Mouse (Mus musculus): ENCODE data around the gene Wbp1l.

Wbp1l gene

DNA sequence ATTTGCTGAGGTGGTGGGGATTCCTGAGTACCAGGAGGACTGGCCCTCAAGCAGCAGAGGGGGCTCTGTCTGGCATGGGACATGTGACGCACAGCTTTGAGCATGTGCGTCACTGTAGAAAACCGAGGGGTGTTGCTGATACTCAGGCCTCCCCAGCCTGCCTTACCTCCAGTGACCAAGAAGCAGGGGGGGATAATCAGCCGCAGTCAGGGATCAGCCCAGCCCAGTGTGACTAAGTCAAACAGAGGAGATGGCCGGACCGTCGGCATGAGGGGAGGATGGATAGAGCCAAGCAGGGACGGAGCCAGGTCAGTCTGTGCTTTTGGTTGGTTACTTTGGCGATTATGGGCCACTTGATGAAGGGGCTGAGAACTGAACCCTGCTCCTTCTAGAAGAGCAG, 32.8 kb downstream of the Wbp1l start:
- DNase-seq (ENCODE audit: low spot score) = no peak

DNA sequence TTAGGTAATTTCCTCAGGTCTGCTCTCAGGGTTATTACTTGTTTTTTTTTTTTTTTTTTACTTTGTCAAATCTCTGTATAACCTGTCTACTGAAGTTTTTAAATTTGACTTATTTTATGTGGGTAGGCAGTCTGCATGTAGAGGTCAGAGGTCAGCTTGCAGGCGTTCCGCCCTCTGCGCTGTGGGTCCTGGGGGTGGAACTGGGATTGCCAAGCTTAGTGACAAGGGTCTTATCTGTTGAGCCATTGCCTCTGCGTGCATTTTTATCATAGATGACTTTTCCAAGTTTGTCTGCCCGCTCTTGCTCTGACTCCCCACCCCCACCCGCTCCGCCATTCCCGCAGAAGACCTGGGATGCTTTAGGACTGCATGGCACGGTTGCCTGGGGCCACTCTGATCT, 36.9 kb downstream of the Wbp1l start:
- no peak for DNase-seq (ENCODE audit: low spot score)

DNA sequence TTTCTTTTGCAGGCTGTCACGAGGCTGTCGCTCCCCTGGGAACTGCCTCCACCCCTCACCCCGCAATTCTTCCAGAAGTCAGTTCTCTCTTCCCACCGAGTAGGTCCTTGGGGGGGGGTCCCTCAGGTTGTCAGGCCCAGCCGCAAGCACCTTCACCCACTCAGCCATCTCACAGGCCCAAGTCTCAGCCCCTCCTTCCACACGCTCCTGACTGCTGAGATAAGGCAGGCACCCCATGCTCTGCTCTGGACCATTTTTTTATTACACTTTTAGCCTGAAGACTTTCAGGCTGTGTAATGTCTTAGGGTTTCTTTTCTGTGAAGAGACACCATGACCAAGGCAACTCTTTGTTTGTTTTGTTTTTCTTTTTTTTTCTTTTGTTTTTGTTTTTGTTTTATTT, 38.7 kb downstream of the Wbp1l start:
- no peak for DNase-seq (ENCODE audit: low spot score)

DNA sequence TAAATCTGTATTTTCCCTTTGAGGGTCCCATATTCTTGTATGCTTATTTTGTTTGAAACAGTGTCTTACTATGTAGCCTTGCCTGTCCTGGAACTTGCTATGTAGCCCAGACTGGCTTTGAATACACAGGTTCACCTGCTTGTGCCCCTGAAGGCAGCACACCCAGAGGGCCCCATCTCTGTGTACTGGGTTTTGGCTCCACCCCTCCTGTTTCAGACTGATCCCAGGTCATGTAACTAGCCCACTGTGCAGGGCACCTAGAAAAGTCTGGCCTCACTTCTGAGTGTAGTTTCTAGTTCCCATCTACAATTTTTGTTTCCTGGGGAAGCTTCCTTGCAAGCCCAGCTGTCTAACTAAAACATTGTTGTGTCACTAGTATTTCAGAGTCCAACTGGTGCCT, 40.2 kb downstream of the Wbp1l start:
- DNase-seq (ENCODE audit: low spot score) = no peak

DNA sequence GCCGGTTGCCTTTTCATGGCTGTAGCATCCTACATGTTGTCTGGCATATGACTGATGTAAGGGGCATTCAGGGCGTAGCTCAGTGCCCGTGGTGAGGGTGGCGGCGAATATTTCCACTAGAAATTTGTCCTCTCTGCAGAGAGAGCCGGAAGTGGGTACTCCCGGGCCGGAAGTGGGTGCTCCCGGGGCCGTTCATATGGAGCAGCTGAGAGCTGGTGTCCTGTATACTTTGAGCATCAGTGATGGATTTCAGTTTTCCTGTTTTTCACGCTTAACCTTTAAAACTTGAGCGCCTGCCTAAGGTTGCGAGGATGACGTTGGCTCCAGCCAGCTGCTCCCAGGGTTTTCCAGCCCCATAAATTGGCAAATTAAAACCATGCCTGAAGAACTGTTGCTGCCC, 40.6 kb downstream of the Wbp1l start:
- no peak for DNase-seq (ENCODE audit: low spot score)

DNA sequence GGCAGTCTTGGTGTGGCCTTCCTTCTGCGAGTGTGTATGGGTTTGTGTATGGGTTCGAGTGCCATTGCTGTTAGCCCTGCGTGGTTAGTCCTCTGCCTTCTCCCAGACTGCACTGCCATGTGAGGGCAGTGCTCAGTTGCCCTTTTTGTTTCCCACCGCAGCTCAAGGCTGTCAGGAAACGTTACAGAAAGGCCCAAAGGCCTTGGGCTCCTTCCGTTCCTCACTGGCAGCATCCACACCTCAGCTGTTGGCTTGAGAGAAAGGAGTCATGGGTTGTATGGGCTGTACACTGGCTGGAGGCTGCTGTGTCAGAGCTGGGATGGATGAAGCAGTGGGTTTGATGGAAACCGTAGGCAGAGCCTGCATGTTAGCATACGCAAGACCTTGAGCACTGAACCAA, 41.9 kb downstream of the Wbp1l start:
- no peak for DNase-seq (ENCODE audit: low spot score)

DNA sequence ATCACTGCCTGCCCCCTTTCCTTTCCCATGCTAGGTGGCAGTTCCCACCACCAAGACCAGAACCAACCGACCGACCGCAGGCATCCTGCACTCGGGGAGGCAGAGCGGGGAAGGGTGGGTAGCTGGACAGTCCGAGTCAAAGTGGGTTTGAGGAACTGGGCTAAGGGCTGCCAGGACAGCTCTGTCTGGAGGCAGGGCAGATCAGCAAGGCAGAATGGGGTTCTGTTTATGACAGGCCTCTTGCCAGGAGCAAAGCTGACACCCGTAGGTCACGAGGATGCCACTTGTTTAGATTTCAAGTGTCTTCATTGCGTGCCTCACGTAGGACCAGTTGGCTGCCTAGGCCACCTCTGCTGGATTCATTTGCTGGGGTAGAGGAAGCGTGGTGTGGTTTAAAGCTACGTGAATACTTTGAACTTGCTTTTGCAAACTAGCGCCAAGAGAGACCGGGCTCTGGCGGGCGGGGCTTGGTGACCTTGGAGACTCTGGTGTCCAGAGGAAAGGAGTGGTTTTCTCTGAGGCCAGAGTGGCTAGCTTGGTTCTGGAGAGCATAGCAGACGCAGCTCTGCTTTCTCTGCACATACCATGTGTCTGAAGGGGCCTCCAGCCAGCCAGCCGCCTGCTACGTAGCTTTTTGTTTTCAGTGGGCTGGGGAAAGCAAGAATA, 42.7 kb downstream of the Wbp1l start:
- no peak for DNase-seq (ENCODE audit: low spot score)

DNA sequence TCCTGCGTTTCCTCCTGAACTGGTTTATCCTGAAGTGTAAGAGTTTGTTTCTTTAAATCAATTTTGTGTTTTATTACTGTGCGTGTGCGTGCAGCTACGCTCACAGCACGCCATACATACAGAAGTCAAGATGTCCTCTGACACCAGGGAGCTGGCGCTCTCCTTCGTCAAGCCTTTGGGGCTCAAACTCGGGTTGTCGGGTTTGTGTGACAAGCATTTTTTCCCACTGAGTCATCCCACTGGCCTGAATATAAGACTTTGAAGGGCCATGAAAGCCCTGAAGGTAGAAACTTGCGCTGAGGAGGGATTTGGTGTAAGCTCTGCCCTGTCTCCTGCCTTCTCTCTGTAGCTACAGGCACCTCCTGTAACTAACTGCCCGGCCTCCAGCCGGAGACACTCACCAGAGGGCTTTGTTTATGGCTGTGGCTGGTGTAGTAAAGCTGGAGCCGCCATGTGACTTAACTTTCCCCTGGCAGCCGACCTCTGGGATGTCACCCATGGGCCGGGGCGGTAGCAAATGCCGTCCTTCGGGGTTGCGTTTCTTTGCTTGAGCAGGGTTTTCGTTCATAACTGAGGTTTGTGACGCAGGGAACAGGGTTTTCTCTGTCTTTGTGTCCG, 43.4 kb downstream of the Wbp1l start:
- DNase-seq (ENCODE audit: low spot score) = no peak

DNA sequence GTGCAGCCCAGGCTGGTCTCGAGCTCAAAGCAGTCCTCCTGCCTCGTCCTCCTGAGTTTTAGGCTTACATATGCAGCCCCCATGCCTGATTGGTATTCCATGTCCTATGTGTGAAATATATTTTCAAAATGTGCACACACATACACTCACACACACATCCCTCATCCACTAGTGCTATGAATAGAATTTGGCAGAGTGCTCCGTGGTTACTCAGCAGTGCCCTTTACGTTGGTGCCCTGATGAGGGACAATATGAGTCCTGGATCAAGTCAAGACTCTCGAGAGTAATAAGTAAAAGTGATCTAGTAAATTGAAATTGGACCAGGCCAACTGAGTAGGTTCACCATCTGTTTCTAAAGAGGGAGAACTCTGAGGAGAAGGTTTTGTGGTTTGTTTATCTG, 44.4 kb downstream of the Wbp1l start:
- DNase-seq (ENCODE audit: low spot score) = no peak

DNA sequence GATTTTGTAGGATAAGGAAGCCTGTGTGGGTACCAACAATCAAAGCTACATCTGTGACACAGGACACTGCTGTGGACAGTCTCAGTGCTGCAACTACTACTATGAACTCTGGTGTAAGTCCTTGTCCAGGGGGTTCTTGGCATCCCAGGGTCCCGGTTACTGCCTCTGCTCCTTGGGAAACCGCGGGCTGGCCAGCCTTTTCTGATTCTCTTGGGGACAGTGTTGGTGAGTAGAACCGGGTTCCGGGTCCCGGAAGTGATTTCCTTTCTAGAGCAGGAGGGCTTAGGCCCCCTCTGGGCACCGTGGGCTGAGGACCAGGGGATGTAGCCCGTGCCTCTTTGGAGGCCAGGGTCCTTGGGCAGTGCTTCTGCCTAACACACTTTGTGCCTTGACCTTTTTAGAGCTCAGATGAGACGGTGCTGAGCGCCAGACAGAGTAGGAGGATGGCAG, 45.5 kb downstream of the Wbp1l start:
- DNase-seq (ENCODE audit: low spot score) = no peak

DNA sequence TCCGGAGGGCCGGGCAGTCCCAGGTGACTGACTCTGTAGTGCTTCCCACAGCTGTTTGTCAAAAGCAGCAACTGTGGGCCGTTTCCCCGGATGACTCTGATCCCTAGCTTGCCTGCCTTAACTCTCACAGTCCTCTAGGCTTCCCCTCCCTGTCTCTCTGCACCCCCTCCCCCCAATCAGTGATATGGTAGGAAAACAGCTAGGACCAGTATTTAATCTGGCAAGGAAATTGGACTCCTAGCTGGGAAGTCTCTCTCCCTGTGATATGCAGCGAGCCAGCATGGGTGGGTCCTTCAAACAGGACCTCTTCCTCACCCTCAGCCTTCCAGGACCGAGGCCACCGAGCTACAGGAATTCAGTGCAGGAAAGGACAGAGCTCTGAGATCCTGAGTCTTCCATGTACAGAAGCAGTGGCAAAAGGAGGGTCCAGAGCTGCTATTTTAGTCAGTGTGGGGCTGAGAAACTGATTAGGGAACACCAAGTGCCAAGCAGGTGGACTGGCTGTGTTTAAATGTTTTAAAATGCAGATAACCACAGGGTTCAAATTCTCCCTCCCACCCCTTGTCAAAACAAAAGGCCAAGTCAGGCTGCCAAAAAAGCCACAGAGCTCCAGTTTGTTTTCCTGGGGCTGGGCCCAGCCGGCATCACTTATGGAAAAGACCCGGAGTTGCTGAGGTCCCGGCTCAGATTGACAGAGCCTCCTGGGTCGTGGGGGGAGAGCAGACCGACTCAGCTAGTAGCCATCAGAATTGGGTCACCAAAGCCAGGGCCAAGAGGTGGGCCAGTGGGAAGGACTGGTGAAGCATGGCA, 46.1 kb downstream of the Wbp1l start:
- DNase-seq (ENCODE audit: low spot score) = no peak

DNA sequence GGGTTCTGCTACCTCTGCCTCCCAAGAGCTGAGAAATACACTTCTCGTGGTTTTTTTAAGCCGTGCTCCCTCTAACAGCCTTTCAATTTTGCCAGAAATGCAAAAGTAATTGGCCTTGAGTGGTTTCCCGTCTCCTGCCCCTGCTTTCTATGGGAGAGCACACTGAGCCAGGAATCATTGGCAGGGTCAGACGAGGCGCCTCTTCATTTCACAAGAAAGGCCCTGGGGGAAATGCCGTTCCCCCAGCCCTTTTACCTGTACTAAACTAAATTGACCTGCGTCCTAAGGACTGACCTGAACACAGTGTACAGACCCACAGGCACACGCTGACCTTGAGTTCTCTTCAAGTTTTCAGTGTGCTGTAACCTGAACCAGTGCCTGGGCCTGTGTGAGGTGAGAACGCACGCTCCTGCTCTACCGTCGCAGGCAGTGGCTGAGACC, 47.2 kb downstream of the Wbp1l start:
- no peak for DNase-seq (ENCODE audit: low spot score)

DNA sequence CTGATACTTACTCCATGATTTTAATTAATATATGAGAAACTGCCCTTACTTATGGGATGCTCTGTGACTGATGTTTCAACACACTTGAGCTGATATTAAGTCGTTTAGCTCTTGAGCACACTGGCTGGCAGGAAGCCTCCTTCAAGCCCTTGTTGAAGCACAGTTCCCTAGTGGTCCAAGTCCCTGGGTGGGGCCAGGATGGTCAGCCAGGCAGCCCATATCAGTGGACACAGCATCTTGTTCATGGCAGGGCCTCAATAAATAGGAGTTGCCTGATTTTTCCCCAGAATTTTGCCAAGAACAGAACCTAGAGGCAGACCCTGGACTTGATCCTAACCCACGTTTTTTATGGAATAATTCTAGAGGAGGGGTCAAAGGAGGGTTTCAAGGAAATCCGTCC, 48.4 kb downstream of the Wbp1l start:
- DNase-seq (ENCODE audit: low spot score) = no peak

DNA sequence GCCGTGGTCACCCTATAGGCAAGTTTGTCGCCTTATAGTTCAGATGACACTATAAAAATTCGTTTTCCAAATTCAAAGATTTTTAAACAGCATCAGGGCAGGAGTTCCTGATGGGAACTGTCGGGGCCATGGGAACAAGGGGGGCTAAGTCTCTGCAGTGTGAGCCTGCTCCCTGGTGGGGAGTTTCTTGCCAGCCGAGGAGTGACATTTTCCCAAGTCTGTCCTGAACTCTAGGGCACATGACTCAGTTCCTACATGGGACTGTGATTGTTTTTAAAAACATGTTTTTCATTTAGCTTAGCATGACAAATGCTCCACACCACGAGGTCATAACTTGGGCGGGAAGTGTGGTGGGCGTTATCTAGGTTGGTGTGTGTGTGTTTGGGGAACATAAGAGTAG, 49.0 kb downstream of the Wbp1l start:
- DNase-seq (ENCODE audit: low spot score) = no peak

DNA sequence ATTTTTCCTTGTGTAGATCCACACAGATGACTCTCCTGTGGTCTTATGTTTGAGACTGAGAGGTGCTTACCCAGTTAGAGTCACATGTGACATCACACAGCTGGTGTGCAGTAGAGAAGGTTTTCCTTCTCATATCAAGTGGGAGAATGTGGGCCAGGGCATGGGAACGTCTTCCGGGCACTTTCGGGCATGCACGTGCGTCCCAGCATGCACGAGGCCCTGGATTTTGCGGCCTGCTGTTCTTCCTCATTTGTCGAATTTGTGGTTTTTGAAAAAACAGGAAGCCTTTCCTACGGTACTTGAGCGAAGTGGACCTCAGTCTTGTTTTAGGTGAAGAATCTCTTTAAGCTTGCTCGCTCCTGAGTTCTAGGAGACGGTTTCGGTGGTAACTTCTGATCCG, 49.7 kb downstream of the Wbp1l start:
- DNase-seq (ENCODE audit: low spot score) = no peak

DNA sequence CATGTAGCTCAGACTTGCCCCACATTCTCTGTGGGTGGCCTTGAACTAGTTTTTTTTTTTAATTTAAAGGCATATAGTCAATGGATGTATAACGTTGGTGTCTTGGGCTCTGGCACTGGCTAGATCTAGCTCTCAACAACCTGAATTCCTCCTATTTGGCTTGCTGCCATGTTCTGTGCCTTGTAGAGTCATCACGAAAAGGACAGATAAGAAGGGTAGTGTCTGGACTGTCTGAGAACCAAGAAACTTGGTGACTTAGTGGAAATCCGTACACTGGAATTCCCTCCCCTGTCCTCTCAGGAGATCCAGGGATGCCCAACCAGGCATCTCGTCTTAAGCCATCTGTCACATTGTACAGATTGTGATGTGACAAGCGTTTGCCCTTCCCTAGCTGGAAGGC, 54.3 kb downstream of the Wbp1l start:
- DNase-seq (ENCODE audit: low spot score) = no peak

DNA sequence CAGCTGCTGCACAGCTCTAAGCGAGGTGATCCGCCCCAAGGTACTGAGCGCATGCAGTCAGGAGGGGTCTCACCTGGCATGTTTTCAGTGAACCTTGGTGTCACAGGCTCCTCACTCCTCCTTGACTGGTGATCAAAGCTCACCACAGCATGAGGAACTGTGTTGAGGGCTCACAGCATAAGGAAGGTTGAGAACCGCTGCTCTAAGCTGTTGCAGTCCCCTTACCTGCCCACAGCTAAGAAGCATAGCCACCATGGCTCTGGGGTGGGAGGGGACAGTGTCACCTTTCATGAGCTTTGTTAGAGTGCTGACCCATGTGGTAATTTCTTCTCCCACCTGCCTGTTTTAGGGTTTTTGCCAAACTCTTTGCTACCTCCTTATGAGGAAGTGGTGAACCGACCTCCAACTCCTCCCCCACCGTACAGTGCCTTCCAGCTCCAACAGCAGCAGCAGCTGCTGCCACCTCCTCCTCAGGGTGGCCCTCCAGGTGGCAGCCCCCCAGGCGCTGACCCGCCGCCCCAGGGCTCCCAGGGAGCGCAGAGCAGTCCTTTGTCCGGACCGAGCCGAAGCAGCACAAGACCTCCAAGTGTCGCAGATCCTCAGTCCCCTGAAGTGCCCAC, 54.8 kb downstream of the Wbp1l start:
- DNase-seq (ENCODE audit: low spot score) = no peak

DNA sequence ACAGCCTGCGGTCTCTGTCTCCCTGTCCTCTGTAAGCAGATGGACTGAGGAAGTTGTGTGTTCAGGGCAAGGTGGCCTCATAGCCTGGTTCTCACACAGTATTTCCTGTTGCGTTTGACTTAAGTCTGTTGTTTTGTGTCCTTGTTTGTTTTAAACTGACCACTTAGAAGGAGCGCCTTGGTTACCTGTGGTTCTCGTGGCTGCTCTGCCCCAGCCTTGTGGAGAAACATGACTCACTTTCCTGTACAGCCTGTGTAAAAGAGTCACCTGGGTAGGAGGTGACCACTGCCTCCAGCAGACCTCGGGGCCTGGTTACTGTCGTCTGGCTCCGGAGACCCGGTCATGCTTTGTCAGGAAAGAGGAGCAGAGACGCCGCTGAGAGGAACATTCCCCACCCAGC, 56.7 kb downstream of the Wbp1l start:
- no peak for DNase-seq (ENCODE audit: low spot score)

DNA sequence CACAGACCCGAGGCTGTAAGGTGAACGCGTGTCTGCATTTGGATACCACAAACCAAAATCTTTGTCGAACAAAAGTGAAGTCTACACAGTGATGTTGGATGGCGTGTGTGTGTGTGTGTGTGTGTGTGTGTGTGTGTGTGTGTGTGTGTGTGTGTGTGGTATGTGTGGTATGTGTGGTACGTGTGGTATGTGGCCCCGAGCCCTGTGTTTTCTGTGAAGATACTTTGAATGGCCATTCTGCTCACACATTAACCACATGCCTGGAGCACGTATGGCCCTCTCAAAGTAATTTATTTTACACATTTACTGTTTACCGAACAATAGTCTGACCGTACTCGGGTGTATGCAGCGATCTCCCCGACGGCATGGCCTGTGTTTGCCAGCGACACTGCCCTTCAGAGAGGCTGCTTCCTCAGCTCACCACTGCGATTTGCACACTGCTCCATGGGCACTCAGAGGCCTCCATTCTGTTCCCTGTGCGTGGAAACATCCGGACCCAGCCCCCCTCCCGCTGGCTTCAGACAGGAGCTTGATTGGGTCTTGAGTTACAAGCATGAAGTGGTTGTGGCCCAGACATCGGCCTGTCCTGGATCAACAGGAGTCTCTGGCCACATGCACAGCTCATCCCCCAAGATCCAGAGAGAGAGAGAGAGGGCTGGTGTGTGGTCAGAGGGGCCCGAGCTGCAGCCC, 57.4 kb downstream of the Wbp1l start:
- no peak for DNase-seq (ENCODE audit: low spot score)

DNA sequence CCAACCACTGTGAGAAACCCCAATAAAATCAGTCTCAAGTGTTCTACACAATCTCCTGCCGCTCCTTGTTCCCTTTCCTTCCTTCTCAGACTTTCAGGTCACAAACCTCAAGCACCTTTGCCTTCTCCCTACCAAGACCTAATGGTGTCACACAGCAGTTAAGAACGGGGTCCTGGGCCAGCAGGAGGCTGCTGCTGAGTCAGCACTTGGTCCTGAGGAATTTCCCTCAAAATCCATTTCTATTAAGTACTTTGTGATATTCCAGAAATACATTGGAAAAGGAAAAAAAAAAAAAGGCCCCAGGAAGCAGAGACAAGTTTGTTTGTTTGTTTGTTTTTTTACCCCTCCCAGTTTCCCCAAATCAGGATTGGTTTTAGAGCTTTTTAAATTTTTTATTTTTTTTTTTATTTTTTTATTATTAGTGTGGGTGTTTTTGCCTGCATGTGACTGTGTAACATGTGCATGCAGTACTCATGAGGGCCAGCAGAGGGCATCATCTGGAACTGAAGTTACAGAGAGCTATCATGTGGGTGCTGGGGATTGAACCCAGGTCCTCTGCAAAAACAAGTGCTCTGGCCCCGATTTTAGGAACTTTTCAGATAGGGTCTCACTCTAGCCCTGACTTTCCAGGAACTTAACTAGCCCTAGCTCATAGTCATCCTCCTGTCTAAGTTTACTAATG, 58.6 kb downstream of the Wbp1l start:
- no peak for DNase-seq (ENCODE audit: low spot score)

DNA sequence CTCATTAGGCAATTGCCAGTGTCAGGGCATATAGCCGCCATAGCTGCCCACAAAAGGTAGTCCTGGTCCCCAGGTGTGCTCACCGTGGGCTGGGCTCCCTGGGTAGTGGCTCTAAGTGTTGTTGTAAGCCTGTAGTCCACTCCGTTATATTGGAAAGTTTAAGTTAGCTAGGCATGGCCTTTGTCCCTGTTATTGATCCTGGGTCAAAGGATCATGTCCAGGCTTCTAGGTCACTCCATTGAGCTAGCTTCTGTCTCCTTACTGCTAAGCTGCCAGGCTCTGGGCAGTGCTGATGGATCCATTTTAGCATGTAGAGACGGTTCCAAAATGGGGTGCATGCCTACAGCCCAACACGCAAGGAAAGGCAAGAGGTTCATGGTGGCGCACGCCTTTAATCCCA, 59.5 kb downstream of the Wbp1l start:
- DNase-seq (ENCODE audit: low spot score) = no peak

DNA sequence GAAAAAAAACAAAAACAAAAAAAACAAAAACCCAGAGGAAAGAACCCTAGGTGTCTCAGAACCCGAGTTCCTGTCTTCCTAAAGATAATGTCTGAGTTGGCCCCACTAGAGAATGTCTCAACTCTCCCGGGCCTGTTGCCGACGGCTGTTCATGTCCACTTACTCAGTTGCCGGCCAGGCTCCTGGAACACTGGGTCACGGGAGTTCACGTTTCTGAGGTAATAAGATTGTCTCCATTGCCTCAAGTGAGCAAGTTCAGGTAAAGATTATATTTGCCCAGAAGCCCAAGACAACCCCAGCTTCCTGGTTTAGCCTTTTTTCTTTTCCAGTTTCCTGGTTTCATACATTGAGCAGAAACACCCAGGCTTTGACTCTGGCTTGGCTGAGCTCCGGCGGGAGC, 60.0 kb downstream of the Wbp1l start:
- no peak for DNase-seq (ENCODE audit: low spot score)
